Mouse (Mus musculus) right cerebral cortex, postnatal 25 days (tissue): ENCODE measurements around the gene Gdf5.
A peak's percentile ranks its signal among the peaks of the same experiment; 100 is the strongest.
"Not testable (repeated sequence)": the region's sequence is repeated elsewhere in the genome, so short reads cannot be mapped to it uniquely, and the experiment has no call there.

Source experiments
- DNase-seq: peaks from one replicate; pipeline ENCODE4 v3.0.0; 2022

Gene Gdf5

DNA sequence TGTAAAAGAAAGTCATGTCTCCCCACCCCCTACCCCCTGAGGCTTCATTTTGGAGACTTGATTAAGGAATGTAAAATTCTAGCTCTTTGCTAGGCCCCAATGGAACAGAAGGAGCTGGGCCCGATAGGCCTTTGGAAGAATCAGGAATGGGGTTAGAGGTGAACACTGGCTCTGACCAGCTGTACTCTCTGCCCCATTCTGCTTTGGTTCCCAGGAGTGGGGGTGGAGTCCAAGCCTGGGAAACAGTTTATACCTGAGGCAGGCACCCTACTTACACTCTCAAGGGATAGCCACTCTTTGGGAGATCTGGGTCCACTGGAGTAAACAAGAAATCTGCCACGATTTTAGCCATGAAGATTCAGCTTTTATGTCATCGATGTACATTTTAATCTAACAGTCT is 4.5 kb downstream of the Gdf5 start, which contains the start of gene Gm15557:
TSS of gene Gm15557 (plus strand) at position 48 of the 400 bp plus-strand sequence.
- DNase-seq: no peak

DNA sequence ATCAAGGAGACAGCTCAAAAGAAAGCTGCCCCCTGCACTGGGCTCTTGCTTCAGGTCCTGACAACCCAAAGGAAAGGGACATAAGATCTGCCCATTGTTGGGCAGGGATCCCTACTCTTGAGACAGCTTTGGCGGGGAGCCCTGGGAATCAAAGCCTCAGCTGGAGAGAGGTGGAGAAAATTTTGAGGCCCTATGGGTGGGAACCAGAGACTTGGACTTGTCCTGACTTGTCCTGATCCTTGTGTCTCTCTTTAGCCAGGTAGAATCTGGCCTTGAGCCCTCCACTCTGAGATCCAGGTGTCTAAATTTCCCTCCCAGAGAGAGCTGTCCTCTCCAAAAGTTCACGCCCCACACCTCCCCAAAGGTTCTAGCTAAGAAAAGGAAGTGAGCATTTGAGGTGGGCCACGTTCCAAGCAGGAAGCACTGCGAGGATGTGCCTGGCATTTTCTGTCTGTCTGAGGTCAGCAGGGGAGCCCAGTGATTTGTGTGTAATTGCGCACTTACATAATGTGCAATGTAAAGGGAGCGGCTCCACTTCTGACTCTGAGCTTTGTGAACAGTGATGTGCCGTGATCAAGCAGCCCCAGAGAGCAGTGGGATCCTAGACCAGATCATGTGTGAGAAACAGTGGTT is 5.2 kb downstream of the Gdf5 start:
- DNase-seq: no peak

DNA sequence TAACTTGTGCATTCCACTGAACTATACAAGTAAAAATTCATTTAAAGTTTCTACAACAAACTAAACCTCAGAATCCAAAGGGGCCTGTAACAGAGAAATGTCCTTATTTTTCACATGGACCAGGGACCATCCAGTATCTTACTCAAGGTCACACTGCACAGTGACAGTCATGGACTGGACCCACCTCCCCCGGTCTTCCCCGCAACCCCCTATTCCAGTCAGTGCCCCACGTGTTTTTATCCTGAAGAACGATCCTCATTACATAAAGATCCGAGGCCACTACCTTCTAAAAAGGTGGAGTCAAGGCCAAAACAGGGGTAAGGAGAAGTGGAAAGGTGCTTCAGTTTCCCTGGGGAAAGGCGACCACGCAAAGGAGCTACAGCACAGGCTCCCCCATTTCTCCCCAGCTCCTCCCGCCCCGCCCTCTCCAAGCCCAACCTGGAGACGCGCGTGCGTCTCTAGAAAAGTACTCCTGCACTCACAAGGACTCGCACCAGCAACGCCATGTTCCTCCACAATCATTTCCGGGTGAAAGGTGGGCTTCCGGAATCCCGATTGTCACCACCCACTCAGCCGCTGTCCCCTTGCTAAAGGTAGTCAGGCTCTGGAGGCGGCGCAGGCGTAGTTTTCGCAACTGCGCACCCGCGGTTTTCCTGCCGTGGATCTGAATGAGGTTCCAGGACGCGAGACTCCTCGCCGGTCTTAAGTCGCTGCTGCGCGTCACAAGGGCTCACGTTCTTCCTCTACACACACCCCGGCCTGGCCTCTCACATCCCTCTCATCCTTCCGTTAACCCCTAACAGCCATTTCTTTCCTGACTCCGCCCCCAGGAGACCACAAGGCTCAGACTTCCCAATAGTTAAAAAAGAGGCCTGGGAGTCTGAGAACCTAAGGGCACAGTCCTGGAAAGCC is 15.4 kb downstream of the Gdf5 start, which contains the start of gene Uqcc1:
TSS of gene Uqcc1 (minus strand) at position 780 of the 912 bp plus-strand sequence.
- DNase-seq: peak; percentile 92

DNA sequence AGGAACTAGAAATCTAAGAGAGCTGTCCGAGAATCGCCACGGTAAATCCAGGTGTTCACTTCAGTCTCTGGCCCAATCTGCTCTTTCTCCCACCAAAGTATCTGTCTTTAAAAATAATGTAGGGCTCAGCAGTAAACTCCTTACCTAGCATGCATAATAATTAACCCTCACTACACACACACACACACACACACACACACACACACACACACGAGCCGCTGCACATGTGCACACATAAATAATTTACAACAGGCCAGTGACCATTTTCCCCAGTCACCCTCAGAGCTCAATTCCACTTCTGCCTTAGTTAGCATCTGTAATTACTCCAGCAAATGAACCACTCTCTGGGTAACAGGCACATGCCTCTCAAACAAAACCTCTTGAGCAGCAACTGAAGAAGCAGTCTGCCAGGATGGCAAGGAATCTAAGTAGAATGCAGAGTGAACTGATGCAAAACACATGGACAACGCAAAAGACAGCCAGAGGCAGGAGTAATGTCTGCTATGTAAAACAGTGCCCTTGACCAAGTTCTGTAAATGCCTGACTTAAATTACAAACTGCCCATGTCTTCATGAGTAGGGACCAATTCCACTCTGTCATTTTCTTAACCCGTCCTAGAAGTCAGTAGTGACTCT is 16.3 kb downstream of the Gdf5 start:
- no peak for DNase-seq

DNA sequence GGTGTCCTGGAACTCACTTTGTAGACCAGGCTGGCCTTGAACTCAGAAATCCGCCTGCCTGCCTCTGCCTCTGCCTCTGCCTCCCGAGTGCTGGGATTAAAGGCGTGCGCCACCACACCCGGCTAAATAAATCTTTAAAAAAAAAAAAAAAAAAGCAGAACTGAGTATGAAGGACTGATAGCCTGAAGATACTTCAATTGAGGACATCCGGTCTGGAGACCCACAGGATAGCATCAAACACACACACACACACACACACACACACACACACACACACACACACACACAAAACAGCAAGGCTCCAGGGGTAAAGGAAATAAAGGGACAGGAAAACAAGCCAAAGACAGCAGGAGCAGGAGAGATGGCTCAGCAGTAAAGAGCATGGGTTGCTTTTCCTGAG is 20.0 kb downstream of the Gdf5 start:
- DNase-seq: not testable (repeated sequence)

DNA sequence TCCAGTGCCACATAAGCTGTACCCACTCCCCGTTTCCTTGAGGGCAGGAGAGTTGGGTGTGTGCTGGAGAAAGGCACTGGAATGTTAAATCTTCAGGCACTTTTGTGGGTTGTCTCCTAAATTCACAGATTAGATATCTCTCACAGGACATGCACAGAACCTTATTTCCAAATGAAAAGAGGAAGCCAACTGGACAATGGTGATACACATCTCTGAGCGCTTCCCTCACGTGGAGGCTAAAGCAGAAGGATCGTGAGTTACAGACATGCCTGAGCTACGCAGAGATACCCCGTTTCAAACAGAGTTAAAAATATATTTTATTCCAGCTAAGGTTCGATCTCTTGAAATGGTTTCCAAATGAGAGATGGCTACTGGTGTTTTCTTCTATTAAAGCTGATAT is 22.0 kb downstream of the Gdf5 start:
- DNase-seq: no peak

DNA sequence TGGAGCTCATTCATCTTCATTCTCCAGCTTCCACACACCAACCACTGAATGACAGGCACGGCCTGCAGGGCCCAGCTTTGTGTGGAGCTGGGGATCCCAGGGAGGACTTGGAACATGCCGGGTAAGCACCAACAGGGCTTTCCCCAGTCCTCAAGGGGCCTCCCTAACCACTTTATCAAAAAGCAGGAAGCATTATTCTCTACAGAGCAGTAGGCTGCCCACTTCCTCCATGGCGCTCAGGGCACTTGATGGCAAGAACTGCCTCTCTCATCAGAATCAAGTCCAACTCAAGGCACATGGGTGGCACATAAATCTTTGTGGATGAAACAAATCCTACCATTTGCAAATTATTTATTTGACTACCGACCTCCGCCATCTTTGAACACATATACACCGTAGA is 30.5 kb downstream of the Gdf5 start:
- DNase-seq: no peak

DNA sequence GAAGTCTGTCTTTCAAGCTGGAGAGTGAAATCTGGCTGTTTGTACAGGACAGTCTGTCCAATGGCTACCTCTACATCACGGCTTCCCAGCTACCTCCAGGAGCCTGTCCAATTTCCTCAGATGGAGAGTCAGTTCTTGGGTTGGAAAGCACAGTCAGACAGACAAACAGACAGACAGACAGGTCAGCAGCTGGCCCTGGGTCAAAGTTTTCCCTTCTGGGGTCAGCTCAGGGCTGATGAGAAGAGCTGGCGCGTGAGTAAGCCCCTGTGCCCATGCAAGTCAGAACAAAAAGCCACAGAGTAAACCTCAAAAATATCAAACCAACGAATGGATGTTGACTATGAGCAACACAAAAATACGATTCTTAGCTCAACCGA is 41.5 kb downstream of the Gdf5 start:
- no peak for DNase-seq

DNA sequence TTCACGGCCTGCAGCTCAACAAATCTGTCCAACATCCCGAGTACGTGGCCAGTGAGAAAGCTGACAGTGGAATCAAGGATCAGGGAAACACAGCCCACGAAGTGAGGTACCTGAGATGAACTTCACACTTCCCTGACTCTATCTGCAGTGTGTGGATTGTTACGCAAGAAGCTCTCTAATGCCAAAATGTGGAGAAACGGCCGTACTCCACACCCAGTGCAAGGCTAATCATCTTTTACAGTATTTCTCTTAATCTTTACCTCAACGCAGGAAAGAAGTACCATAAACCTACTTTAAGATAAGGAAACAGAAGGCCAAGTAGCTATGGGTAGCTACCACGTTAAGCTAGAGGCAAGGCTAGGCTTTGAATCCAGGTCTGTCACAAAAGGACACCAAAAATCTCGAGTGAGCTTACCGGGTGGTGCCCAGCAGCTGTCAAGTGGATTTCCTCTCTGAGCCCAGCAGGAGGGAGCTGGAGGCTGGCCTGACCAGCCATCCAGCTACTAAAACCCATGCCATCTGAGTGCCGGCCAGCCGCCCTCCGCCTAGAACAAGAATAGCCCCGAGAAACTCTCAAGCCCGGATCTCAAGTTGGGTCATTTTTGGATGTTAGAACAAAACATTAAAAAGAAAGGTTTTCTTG is 42.1 kb downstream of the Gdf5 start:
- DNase-seq: no peak

DNA sequence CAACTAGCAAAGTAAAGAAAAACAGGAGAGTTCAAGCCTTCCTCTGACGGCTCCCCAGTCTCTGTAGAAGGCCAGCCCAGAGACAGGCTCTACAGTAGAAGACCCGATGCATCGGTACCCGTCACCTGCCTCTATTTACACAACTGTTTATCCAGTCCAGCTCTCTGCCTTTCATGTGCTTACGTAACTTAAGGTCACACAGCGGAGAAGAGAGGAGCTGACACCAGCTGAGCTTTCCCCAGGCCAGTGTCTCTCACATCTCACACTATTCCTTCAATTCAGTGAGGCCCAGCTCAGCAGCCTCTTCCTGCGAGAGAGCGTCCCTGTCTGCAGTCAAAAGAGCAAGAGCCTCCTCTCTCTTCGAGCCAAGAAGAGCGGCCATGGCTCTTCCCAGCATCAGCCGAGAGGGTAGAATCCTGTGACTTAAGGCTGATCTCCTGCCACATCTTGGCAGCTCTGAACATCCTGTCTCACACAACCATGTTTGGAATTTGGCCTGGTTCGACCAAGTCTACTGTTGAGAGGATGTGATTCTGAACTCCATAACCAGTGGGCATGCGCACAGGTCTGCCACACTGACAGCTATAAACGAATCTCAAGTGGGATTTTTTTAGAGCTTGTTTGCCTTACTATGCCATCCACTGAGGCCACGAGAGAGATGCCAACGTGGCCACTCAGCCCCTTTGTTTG is 50.0 kb downstream of the Gdf5 start:
- no peak for DNase-seq

DNA sequence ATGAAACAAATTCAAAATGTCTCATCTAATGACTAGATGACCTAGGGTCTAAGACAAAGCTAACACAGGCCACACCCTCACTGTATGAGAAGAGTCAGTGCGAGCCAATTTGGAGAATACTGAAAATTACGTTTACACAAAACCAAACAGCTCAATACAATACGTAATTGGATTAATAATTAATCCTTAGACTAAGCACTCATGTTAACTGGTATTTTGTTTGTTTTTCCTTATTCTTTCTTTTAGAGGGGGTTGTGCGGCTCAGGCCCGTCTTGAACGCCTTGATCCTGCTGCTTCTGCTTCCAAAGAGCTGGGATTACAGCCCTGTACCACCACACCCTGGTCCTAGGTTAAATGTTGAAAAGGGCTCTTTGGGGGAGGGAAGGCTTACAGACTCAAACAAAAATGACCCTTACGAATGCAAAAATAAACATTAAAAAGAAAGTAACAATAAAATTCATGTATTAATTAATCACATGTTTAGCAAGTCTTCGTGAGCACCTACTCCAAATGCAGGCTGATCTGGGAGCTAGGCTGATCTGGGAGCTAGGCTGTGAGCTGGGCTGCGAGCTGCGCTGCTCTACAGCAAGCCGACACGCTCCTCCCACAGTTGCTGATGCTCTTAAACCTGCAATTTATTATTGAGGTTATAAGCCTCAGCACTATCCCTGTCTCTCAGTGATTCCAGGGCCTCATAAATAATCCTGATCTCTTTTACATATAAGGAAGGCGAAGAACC is 50.7 kb downstream of the Gdf5 start:
- DNase-seq: no peak
